Mouse (Mus musculus): ENCODE data around the gene Hoxd8.

Gene Hoxd8

DNA sequence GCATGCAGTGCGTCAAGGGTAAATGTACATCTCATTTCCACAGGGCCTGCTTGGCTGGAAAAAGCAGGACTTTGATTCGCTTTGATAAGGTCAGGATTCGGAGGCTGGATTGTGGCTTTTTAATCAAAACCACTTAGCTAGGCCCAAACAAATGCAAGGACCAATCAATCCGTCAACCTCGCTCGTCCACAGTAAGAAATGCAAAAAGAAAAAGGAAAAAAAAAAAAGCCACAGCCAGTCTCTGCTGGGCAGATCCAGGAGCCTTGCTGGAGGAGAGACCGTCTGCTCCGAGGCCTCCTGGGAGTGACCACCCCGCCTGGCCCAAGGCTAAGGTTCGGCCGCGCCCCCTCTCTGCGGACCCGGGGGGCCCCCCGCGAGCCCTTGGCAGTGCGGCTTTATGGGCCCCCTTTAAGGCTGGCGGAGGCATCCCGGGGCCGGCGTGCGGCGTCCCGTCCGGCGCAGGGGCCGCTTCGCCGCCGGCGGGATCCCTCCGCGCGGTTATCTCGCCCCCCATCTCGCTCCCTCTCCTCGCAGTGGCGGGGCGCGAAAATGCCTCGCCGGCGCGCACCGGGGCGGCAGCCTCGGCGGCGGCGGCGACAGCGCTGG lies at the start of gene Hoxd8:
Gene Hoxd8, plus strand, starts transcription at position 223 of the 606 bp plus-strand sequence.
- in situ Hi-C loops (cut with MboI, MseI): no loop called here

DNA sequence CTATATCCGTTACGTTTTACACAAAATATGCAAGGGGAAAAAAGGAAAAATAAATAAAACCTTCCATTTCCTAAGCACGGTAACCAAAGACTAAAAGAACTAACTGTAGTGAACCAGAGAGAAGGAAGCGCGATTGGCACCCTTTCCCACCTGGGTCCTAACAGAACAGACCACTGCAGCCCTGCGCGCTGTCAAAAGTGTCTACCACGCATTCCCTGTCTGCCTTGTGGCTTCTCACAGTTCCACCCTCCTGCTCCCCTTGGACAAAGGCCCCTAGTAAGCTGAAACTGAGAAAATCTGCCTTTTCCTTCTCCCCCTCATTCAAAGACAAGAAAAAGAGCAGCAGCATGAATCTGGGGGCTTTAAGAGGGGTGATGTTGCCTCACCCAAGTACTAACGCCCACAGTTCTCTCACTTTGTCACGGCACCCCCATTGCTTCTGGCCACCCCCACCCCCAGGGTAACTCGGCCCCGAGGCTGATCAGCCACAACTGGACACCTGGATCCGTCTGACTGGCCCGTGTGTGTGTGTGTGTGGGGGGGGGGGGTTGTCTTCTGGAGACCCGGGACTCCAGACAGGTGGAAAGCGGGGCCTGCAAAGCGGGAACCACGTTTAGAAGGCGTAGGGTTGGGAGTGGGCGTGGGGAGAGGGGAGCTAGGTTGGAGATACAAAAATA lies 49.5 kb upstream of the Hoxd8 start:
- in situ Hi-C loops (cut with MboI, MseI): loop anchor here (25.0 kb wide), 2 partner anchors 693 to 1068 kb away; partner anchors contain the start of gene Chrna1

DNA sequence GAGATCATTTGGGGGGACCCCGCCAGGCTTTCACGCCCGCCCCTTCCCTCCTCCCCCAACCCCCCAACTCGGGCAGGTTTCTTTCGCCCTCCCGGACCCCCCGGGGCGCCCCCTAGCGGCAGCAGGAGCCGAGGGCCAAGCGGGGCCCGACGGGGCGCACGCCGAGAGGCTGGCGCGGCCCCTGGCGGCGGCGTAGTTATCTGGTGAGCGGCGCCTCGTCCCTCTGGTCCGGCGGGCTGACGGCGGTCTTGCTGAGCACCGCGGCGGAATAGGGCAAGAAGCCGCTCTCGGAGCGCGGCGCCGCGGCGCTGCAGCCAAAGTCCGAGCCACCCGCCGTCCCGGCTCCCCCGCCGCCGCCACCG lies 49.0 kb upstream of the Hoxd8 start:
- in situ Hi-C loops (cut with MboI, MseI): loop anchor here (25.0 kb wide), 2 partner anchors 693 to 1068 kb away; partner anchors contain the start of gene Chrna1

DNA sequence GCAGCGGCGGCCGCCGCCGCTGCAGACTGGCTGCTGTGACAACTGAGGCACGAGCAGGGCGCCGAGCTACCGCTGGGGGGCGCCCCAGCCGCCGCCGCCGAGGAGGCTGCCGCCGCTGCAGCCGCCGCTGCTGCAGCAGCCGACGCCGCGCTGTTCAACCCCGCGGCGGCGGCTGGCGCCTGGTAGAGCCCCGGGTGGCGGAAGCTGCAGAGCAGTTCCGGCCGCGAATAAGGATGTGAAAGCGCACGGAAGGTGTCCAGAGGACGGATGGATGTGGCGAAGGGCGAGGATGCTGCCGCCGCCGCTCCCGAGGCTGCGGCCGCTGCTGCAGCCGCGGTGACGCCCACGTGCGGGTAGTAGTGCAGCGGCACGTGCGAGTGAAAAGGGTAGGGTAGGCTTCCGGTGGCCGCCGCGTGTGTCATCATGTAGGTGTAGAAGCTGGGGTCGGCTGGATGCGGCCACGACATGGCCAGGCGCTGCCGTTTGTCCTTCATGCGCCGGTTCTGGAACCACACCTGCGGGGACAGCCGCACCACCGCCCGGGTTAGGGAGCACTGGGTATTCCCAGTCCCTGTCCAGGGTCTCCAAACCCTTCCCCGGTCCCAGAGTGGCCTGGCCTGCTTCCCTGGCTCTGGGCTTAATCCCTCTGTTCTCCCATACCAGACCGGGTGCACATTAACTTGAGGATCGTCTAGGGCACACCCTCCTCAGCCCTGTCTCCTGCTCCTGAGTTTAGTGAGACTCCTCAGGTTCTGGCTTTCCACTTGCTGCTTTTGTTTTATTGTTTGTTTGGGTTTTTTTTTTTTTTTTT lies 48.4 kb upstream of the Hoxd8 start:
- in situ Hi-C loops (cut with MboI, MseI): loop anchor here (25.0 kb wide), 2 partner anchors 694 to 1069 kb away; partner anchors contain the start of gene Chrna1

DNA sequence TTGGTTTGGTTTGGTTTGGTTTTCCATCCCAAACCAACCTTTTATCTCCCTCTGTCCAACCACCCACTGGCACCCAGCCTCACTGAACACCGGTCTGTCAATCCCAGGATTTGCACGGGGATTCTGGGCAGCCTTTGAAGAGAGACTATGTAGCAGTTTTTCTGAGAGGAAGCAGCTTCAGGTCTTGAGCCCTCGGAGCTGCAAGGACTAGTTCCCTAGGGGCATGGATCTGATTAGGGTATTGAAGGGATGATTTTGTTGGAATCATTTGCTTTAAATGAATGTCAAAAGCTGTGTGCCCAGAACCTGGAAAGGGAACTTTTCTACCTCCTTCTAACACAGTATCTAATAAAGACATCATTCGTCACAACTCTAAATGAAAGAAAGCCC lies 47.8 kb upstream of the Hoxd8 start:
- in situ Hi-C loops (cut with MboI, MseI): loop anchor here (25.0 kb wide), 2 partner anchors 694 to 1069 kb away; partner anchors contain the start of gene Chrna1

DNA sequence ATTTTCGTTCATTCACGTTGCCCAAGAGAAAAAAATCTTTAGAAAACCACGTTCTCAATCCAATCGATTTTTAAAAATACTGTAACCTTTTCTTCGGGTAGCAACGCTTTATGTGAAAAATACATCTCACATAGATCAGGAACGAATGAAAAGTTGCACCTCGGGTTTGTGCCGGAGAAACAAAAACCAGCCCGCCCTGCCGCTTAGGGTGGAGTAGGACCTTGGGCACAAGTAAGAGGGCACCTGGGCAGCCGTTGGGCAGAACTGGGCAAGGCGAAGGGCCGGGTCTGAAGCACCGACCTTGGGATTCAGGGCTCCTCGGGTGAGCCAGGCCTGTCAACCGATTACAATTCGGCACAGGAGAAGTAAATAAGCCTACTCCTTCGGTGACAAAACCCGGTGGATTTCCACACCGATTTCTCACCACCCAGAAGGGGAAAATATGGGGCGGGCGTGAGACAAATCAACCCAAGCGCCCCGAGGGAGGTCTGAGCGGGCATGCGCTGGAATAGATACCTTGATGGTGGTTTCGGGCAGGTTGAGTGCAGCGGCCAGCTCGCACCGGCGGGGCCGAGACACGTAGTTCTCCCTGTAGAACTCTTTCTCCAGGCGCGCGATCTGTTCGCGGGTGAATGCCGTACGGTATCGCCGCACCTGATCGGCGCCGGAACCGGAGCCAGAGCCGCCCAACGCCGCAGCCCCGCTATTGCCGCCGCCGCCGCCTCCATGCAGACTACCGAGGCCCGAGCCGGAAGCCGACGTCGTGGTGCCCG lies 47.0 kb upstream of the Hoxd8 start:
- in situ Hi-C loops (cut with MboI, MseI): loop anchor here (25.0 kb wide), 2 partner anchors 695 to 1070 kb away; partner anchors contain the start of gene Chrna1

DNA sequence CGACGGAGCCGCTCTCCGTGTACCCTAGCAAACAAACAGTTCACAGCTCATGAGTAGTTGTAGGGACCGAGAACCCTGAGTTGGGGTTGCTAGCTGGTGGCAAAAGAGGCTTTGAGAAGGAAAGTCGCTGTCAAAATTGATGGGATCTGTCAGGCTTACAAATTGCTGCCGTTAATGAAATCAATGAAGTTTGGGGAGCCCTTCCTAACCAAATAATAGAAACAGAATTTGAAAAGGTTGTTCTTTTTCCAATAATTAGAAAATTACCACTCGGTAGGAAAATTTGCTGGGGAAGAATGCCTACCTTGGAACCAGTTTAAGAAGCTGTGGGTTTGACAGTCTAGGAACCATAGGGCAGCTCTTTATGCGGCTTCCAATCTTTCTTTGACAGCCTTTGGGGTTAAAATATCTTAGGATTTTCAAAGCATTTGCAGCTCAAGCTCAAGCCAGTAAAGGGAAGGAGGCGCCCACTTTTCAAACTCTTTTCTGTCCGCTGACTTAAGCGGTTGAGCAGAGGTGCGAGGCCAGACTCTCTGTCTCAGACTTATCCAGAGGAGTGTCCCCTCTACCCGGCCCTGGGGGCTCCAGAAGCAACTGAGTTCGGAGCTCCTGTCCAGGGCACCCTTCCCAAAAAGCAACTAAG lies 46.3 kb upstream of the Hoxd8 start:
- in situ Hi-C loops (cut with MboI, MseI): loop anchor here (25.0 kb wide), 2 partner anchors 696 to 1071 kb away; partner anchors contain the start of gene Chrna1

DNA sequence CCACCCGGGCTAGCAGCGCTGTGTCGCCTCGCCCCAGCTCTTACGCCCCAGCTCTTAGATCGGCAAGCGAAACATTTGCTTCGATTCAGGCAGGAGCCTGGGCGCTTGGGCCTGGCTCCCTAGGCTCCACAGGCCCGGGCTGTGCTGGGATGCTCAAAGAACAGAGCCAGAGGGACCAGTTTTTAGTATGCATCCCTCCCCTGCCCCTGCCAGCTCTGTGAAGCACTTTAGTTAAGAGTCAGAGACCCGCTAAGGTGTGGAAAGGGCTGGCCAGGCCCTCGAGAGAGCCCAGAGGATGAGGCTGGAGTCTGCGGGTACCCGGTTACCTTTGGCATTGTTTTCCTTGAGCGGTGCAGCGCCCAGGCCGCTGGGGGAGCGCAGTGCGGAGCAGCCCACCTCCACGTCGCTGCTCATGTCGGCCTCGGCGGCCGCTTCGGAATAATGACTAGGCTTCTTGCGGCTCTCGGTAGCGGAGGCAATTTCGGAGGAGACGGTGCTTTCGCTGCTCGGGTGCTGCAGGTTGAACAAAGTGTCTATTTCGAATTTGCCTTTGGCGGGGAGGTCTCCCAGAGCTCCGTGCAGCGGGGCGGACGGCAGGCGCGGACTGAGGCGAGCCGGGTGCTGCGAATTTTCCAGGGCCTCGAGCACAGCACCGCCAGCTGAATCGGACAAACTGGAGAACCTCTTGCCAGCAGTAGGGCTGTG lies 45.6 kb upstream of the Hoxd8 start:
- in situ Hi-C loops (cut with MboI, MseI): loop anchor here (25.0 kb wide), 2 partner anchors 697 to 1072 kb away; partner anchors contain the start of gene Chrna1

DNA sequence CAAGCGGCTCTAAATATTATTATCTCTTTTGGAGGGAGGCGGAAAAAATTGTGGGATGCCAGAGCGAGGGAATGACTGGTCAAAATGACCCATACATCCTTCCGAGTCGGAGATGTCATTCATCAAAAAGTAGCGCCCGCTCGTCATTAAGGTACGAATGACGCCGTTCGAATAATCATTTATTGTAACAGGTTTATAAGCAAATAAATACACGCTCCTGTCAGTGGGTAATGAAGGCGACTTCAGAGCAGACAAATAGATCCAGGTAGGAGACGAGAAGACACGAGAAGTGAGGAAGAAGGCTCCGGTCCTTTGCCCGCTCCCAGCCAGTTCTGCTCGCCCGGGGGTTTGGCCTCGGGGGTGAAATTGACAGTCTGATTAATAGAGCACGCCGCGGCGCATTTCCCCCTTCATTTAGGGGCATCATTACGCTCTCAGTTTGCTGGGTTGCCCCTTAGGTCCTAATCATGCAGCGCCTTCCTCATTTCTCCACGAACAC lies 44.9 kb upstream of the Hoxd8 start, which contains the start of gene Evx2:
Gene Evx2, minus strand, starts transcription at position 51 of the 499 bp plus-strand sequence.
- in situ Hi-C loops (cut with MboI, MseI): loop anchor here (10.0 to 25.0 kb wide), 3 partner anchors 355 to 1072 kb away; partner anchors contain the start of gene Chrna1

DNA sequence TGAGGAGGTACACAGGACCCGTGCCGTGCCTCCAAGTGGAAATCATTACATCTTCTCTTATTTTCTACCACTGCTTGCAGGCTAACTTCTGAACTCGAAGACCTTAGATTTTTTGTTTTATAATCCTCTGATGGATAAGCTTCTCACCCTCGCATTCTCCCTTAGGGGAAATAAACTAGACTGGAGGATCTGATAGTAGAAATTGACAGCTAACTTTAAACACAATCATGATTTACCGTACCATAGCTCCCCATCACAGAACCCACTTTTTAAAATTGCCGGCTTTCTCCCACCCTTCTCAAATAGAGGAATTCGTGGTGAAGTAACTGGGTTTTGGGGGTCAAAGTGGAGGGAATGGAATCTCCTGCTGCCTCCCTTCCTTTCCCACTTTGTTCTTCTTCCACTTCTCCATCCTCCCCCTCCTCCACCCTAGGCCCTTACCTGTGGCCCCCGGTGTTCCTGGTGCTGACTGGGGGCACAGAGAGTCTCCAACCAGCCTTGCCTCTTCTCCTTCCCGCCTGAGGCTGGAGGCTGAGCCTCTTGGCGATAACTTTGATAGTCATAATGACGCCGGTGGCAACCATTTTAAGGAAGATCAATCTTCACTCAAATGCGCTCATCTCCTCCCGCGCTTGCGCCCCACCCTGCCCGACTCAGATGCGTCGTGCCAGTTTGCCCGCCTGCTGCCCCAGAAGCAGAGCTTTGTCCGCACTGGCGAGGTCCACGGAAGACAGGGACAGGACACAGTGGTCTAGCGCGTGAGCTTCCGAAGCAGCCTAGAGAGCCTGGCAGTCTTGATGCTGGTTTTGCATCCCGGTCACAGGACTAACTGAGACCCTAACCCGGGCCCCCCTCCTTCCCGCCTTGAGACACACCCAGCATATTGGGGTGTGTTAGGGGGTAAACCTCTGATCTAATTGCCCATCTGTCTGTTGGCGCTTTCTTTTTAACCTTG lies 43.7 kb upstream of the Hoxd8 start:
- in situ Hi-C loops (cut with MboI, MseI): loop anchor here (10.0 to 25.0 kb wide), 3 partner anchors 356 to 1073 kb away; partner anchors contain the start of gene Chrna1

DNA sequence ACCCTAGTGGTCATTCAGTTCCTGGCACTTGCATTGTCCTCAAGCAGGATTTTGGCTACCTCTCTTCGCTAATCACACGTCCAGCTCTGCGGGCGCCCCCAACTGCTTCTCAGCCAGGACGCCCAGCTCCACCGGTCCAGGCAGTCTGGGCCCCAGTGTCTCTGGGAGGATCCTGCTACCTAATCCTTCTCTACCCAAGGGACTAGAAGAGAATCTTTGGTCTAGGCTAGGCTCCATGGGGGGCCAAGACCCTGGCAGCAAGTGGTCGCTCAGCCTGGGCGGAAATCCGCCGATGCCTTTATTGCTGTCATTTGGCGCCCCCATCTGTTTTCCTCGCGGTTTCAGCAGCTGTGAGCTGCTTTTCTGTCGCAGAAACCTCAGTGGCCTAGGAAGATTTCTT lies 42.7 kb upstream of the Hoxd8 start:
- in situ Hi-C loops (cut with MboI, MseI): loop anchor here (10.0 to 25.0 kb wide), 3 partner anchors 357 to 1074 kb away; partner anchors contain the start of gene Chrna1

DNA sequence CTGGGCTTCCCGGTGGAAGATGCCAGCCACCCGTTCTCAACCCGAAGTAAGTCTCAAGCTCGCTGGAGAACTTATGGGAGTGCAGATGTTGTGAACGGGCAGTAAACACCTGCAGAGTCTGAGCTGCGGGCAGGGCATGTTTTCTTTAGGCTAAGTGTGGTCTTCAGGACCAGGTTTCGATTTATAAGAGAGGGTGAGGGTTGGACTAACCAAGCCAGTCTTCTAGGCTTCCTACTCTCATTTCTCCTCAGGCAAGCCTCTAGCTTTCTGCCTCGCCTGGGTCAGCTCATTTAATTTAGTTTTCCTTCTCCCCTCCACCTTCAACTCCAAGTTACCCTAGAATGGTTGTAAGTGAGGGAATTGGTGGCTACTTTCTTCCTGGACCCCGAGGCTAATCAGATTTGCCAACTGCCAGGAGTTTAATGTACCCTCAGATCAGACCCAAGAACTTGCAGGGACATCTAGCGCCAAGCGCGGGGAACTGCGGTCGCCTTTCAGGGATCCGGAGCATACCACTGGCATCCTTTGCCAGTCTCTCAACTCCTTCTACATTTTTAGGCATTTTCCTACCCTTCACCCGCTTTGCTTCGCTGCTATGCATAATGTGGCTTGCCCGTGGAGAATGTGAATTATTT lies 41.0 kb upstream of the Hoxd8 start:
- in situ Hi-C loops (cut with MboI, MseI): loop anchor here (10.0 to 25.0 kb wide), 3 partner anchors 359 to 1076 kb away; partner anchors contain the start of gene Chrna1

DNA sequence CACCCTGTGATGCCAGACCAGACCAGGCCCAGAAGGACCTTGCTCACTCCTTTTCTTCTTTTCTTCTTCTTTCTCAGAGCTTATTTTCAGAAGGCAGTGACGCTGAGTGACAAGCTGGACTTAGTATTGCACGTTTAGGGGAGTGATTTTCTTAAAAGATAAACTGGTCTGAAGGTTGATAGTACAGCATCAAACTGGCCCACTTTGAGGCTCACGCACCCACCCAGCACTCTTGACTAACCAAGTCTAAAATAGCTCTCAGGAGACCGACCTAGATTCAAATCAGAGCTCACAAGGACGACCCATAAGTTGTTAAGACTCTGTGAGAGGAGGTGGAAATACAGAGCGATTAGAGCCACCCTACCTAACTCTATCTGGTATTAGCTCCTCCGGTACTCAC lies 38.0 kb upstream of the Hoxd8 start:
- in situ Hi-C loops (cut with MboI, MseI): loop anchor here (10.0 to 25.0 kb wide), 3 partner anchors 362 to 1079 kb away; partner anchors contain the start of gene Chrna1

DNA sequence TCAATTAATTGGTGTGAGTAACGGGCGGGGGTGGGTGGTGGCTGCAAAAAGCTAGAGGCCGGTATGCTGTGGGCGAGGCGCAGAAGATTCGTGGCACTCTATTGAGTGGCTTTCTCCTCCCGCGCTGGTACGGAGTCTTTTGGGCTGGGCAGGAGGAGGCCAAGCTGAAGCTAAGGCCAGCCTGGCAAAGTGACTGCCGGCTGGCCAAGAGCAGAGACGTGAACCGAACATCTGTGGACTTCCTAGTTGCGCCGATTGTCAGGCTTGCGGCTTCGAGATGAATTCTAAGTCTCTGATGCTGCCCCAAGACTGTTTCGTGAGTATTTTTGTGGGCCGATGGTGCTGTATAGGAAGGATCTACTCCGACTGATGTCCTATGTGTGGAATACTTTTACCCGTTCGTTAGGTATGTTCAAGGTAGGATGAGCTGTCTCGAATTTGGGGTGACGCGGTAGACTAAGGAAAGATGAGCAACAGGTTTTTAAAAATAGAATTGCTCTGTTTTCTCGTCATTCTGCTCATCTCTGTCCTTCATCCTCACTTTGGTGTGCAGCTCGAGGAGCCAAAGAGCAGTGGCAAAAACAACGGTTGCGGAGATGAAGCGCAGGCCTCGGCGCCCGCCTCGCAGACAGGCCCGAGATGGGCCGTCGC lies 37.1 kb upstream of the Hoxd8 start:
- in situ Hi-C loops (cut with MboI, MseI): loop anchor here (10.0 to 25.0 kb wide), 3 partner anchors 363 to 1080 kb away; partner anchors contain the start of gene Chrna1

DNA sequence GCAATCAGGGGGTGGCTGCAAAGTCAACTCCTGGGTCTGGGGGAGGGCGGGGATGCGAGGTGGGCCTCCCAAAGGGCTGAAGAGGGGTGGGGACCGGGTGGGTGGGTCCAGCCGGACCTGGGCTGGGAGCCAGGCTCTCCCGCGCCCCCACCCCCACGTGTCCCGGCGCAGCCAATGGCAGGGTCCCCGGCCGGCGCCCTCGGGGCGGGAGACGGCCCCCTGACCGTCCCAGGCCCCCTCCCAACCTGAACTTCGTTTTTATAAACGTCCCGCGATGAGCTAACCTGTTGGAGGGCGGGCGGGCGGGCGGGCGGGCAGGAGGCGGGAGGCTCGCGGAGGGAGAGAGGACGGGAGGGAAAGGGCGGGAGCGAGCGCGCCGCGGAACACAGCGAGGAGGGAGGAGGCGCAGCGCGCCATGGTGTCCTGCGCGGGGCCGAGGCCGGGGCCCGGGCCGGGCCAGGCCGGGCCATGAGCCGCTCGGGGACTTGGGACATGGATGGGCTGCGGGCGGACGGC lies 36.5 kb upstream of the Hoxd8 start, which contains the start of gene Hoxd13:
Gene Hoxd13, plus strand, starts transcription at position 469 of the 516 bp plus-strand sequence.
- in situ Hi-C loops (cut with MboI, MseI): loop anchor here (10.0 to 25.0 kb wide), 3 partner anchors 363 to 1081 kb away; partner anchors contain the start of gene Chrna1

Data from T-helper 2 cell (primary cell).